Mouse (Mus musculus): ENCODE measurements around the gene Troap. TPM values are rescaled to one million over a fixed set of nuclear protein-coding genes. Genes with fewer than 3 reads are reported as not detected.
"Not testable (repeated sequence)": the region's sequence is repeated elsewhere in the genome, so short reads cannot be mapped to it uniquely, and the experiment has no call there.

Gene Troap
- total RNA-seq, 1 experiment from 2014 or later = not detected

DNA sequence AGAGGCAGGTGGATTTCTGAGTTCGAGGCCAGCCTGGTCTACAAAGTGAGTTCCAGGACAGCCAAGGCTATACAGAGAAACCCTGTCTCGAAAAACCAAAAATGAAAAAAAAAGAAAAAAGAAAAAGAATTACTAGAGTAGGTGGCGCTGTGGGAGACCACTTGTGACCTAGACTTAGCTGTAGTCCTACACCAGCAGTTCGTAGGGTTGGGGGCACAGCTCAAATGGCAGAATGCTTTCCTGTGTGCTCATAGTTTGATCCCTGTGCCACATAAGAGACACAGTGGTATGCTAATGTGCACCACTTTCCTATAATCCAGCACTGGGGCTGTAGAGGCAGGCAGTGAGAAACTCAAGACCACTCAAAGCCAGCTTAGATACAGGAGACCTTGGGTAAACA, 35.1 kb upstream of the Troap start:
- ATAC-seq (replicated peaks; ENCODE audit: insufficient number of reproducible peaks, low FRiP score, low TSS enrichment, poor library complexity, severe bottlenecking) = 0 out of 2 replicates have a peak, but pooled peaks have one; percentile 1

DNA sequence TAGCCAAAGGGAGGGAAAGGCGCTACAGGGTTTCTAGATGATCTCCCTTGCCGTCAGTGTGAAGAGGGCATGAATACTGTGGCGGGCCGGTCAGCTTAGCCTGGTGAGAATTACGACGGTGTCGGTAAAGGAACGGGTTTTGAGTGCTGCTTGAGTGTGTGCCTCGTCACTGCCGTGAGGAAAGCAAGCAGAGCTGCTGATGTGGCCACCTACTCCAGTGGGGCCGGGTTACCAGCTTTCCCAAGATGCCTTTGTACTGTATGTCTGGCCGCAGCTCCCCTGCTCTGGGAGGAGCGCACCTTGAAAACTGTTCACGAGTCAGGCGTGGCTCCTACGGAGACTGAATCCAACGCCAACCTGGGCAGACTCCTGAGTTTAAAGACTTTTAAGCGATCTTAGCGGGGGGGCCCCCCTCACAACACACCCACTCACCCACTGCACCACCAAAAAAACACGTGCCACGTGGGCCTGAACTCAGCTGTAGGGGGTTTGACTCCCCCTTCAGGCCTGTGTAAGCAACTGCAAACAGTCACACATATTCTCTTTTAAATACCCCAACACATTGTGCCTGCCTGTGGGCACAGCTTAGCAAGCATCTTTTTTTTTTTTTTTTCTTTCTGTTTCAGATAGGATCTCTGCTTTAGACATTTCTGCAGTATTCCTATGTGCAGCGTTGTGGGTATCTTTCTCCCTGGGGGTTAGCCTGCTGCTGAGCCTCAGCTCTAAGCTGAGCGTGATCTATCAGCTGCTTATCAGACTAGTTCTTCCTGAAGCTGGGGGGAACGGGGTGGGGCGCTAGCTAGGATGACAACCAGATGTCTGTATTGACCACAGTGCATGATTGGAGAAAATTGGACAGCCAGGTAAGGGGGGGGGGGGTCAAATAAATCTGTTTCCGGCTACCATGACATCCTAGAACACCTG, 34.1 kb upstream of the Troap start:
- ATAC-seq (replicated peaks; ENCODE audit: insufficient number of reproducible peaks, low FRiP score, low TSS enrichment, poor library complexity, severe bottlenecking) = no peak

DNA sequence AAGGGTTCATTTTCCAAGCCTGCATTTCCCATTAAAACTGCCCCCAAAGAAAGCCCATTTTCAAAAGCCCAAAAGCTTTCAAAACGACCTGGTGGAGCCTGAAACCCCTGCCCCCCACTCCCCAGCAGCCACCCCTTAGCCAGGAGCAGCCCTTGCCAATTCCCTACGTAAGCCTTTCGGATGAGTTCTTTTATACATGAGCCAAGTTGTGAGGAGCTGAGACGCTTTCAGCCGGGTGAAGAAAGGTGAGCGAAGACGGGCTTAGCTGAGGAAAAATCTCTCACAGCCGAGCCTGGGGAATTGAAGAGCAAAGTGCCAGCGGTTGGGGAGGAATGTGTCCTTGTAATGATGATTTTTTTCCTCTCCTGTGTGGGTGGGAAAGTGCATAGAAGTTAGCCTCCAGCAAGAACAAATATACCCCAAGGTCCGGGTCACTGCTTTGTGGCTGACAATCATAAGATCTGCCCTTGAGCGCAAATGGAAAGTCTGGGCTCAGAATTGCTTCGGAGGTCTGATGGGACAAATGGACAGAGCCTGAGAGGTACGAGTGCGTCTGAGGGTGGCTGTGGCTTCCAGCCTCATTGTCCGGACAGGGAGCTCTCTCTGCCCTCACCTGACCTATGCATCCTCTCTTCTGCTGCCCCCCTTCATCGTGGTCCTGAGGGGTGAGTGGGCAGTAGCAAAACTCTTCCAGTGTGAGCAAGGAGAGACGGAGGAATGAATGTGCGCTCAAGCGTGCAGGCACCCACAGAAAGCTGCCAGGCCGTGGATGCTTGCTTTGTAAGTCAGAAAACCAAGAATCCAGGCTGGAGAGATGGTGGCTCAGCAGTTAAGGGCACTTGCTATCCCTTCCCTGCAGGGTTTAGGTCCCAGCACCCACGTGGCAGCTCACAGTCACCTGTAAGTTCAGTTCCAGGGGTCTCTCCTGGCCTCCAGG, 33.2 kb upstream of the Troap start:
- no peak for ATAC-seq (replicated peaks; ENCODE audit: insufficient number of reproducible peaks, low FRiP score, low TSS enrichment, poor library complexity, severe bottlenecking)

DNA sequence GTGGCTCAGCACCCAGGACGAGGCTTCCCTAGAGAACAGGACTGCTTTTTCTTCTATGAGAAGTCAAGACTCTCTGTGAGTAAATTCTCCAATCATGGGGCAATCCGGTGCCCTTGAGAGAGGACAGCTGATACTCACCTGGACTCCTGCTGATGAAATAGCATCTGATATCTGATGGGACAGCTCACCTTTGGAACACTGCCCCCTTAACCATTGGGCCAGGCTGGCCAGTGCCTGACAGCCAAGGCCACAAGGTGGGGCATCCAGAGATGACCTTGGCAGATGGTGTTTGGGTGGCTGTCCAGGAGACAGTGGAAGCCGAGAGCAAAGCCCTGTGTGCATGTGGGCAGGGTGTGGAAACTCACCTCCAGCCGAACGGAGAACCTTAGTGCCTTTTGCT, 32.0 kb upstream of the Troap start:
- no peak for ATAC-seq (replicated peaks; ENCODE audit: insufficient number of reproducible peaks, low FRiP score, low TSS enrichment, poor library complexity, severe bottlenecking)

DNA sequence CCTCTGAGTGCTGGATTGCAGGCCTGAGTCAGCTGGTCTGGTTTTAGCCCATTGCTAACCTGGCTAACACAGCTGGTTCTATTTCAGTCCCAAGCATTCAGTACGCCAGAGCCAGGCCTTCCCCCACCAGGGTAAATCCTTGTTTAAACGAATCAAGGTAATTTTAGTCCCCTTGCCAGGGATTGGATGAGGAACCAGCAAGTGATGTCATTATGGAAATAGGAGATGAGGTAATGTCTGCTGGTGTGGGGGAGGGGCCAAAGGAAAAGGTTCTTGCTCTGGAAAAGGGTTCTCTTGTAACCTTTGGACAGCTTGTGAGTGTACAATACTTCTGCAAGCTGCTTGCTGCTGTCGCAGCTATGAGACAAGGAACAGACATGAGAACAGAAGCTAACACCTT, 29.5 kb upstream of the Troap start:
- ATAC-seq (replicated peaks; ENCODE audit: insufficient number of reproducible peaks, low FRiP score, low TSS enrichment, poor library complexity, severe bottlenecking) = no peak

DNA sequence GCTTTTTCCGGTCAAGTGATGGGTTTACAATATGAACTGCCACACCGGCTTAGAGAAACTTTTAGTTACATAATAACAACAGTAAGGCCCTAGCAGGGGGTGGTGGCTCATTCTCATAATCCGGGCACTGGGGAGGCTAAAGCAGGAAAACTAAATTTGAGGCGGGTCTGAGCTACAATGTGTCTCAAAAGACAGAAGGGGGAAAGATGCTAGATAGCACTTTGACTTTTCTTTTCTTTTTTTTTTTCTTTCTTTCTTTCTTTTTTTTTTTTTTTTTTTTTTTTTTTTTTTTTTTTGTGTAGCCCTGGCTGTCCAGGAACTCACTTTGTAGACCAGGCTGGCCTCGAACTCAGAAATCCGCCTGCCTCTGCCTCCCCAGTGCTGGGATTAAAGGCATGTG, 28.6 kb upstream of the Troap start:
- ATAC-seq (replicated peaks; ENCODE audit: insufficient number of reproducible peaks, low FRiP score, low TSS enrichment, poor library complexity, severe bottlenecking) = not testable (repeated sequence)

DNA sequence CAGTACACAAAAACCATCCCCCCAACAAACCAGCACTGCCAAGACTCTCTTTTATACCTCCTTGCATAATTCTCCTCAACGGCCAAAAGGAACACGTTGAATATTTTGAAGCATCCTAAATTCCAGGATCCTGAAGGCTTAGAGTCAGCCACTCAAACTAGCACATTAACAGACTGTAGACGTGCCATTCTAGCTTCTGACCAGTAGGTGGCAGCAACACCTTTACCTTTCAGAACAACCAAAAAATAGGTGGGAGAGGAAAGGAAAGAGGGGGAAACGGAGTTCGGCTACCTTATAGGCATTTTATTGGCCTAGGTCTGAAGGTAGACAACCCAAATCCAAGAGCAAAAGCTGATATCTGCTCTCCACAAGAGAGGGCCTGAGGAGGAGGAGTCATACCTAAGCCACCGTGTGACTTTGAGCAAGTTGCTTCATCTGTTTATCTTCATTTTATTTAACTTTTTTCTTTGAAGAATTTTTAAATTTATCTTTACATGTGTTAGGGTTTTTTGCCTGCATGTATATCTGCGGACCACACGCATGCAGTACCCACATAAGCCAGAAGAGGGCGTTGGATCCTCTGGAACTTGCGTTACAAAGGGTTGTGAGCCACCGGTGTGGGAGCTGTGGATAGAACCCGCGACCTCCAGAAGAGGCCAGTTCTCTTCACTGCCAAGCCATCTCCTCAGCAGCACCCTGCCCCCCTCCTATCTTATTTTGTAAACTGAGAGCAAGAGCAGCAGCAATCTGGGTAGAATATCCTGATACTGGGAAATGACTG, 24.7 kb upstream of the Troap start:
- ATAC-seq (replicated peaks; ENCODE audit: insufficient number of reproducible peaks, low FRiP score, low TSS enrichment, poor library complexity, severe bottlenecking) = peak; percentile 61; the same call in 1 of the 2 replicates

DNA sequence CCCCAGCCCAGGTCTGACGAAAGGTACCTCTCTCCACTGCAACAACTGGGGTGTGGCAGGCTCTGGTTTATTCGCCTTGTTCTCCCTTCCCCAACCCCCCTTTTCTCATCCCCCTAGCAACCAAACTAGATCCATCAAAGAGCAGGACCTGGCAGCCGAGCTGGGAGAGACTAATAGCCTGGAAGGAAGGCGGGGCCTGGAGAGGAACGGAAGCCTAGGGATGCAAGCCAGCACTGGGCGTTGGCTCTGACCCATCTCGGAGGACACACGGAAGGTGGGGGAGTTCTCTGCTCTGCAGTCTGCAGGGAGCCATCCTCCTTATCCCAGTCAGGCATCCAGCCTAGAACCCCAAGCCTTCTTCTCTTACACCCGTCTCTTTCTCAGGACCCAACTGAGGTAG, 21.0 kb upstream of the Troap start:
- no peak for ATAC-seq (replicated peaks; ENCODE audit: insufficient number of reproducible peaks, low FRiP score, low TSS enrichment, poor library complexity, severe bottlenecking)

DNA sequence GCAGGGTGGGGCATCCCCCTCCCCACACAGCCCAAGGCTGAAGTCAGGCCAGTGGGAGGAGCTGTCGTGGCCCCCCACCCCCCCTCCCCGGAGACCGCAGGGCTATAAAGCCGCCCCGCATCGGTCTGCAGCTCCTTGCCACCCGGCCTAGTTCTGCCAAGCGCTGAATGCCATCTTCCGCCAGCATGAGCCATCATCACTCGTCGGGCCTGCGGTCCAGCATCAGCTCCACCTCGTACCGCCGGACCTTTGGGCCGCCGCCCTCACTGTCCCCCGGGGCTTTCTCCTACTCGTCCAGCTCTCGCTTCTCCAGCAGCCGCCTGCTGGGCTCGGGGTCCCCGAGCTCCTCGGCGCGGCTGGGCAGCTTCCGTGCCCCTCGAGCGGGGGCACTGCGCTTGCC, 19.3 kb upstream of the Troap start, which contains the start of gene Prph:
Prph (plus strand) TSS at position 135 of the 400 bp plus-strand sequence.
- ATAC-seq (replicated peaks; ENCODE audit: insufficient number of reproducible peaks, low FRiP score, low TSS enrichment, poor library complexity, severe bottlenecking) = no peak

DNA sequence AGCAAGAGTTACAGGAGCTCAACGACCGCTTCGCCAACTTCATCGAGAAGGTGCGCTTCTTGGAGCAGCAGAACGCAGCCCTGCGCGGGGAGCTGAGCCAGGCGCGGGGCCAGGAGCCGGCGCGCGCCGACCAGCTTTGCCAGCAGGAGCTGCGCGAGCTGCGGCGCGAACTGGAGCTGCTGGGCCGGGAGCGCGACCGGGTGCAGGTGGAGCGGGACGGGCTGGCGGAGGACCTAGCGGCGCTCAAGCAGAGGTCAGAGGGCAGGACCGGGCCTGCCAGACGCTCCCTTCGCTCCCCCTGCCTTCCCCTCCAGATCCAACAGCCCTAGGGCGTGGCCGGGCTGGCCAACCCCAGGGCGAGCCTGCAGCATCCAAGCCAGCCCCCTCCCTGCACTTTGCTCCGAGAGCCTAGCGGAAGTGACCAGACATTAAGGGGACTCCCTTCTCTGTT, 18.8 kb upstream of the Troap start:
- peak; percentile 18; the same call in 1 of the 2 replicates for ATAC-seq (replicated peaks; ENCODE audit: insufficient number of reproducible peaks, low FRiP score, low TSS enrichment, poor library complexity, severe bottlenecking)

DNA sequence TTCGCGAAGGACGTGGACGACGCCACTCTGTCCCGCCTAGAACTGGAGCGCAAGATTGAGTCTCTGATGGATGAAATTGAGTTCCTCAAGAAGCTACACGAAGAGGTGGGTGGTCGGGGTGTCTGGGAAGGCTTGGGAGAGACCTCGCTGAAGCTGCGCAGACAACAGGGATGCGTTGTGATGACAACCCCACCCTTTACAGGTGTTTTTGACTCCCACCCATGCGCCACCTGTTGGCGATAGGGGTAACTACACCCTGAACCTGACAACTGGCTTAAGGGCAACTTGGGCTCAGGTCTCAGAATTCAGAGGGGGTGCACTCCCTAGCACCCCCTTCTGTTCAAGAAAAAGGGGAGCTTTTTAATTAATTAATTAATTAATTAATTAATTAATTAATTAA, 18.0 kb upstream of the Troap start:
- no peak for ATAC-seq (replicated peaks; ENCODE audit: insufficient number of reproducible peaks, low FRiP score, low TSS enrichment, poor library complexity, severe bottlenecking)

DNA sequence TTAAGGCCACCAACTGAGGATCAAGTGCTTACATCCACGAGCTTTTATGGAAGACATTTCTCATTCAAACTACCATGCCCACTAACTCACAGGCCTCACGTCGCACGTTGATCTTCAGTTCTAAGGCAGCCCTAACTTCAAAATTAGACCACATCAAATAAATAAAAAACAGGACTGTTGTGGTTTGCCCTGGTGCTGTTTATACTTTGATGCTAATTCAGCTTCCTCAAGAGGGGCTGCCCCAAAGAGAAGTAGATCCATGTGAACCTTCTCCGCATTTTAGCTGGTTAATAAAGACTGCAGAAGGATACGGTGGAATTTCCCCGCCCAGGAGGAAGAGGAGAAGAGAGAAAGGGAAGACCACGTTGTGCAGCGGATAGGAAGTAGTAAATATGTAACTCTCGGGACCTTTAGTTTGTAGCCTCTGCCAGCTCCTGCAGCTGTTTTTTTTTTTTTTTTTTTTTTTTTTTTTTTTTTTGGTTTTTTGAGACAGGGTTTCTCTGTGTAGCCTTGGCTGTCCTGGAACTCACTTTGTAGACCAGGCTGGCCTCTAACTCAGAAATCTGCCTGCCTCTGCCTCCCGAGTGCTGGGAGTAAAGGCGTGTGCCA, 8.7 kb upstream of the Troap start:
- ATAC-seq (replicated peaks; ENCODE audit: insufficient number of reproducible peaks, low FRiP score, low TSS enrichment, poor library complexity, severe bottlenecking) = no peak

DNA sequence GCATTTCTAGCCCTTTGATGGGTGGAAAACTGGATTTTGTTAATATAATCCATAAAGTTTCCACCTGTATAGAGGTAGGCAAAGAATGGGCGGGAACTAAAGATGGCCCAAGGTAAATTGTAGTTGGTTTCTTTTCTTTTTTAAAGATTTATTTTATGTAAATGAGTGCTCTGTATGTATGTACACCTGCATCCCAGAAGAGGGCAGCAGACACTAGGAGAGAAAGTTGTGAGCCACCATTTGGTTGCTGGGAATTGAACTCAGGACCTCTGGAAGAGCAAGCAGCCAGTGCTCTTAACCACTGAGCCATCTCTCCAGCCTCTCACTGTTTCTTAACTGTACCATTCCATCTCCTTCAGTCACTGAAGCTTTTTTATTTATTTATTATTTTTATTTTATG, 2.4 kb upstream of the Troap start:
- ATAC-seq (replicated peaks; ENCODE audit: insufficient number of reproducible peaks, low FRiP score, low TSS enrichment, poor library complexity, severe bottlenecking) = no peak

DNA sequence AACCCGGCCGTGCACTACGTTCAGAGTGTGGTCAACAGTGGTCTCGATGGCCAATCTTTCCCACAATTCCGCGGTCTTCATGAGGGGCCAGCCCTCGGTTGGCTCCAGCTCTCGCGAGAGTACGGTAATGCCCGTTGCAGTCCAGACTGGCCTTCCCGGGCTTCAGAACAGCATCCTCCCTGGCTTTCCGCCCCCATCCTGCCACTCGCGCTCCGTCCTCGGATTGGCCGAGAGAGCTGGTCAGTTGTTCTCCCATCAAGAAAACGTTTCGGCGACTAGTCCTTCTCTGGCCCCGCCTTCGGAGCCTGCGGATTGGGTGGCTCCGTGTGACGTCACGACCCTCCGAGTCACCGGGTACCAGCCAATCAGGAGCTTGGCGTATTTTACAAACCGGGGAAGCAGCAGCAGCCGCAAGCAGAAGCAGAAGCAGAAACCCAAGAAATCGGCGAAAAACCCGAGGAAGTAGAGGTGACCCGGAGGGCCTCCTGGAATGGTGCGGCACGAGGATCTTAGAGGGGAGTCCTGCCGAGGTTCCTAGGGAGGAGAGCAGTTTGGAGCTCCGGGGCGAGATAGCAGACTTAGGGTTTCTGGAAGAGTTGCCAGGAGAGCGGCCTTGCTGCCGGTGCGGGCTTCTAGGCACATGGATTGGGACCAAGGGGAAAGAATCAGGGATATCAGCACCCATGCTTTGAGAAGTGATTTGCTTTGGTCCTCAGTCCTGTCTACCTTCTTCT, 392 bp downstream of the Troap start:
- peak; percentile 98 for ATAC-seq (replicated peaks; ENCODE audit: insufficient number of reproducible peaks, low FRiP score, low TSS enrichment, poor library complexity, severe bottlenecking)

DNA sequence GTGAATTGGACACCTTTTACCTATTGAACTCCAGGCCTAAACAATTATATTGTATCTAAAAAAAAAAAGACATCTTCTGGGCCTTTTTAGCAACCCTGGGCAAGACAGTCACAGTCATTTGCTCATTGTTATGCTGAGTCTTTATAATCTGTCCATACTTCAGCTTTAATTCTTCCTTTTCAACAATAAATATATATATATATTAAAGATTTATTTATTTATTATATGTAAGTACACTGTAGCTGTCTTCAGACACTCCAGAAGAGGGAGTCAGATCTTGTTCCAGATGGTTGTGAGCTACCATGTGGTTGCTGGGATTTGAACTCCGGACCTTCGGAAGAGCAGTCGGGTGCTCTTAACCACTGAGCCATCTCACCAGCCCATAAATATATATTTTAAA, 1.6 kb downstream of the Troap start:
- ATAC-seq (replicated peaks; ENCODE audit: insufficient number of reproducible peaks, low FRiP score, low TSS enrichment, poor library complexity, severe bottlenecking) = not testable (repeated sequence)

DNA sequence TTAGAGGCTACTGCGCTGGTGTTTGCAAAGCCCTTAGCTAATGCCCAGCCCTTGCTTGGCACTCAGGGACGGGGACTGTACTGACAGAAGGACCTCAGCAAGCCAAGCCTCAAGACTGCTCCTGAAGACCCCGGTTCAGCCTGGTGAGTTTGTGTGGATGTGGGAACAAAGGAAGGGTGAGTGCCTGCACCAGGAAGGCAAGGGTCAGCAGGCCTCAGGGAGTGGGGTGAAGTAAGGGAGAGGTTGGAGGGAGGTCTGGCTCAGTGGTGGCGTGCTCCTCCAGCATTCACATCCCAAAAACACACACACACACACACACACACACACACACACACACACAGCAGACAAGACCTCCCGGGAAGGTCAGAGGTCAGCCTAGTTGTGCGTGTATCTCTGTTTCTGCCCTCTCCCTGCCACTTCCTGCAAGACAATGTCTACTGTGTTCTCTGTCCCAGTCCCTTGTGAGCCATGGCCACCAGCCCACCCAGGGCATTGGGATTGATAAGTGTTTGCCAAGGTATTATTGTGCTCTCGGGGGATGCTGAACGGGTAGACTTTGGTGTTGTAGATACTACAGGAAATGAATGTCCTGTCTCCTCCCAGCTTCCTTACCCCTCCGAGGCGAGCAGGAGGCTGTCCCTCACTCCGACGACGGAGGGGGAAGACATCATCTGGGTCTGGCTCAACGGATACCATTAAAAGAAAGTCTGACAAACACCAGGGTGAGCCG, 4.0 kb downstream of the Troap start:
- ATAC-seq (replicated peaks; ENCODE audit: insufficient number of reproducible peaks, low FRiP score, low TSS enrichment, poor library complexity, severe bottlenecking) = no peak

DNA sequence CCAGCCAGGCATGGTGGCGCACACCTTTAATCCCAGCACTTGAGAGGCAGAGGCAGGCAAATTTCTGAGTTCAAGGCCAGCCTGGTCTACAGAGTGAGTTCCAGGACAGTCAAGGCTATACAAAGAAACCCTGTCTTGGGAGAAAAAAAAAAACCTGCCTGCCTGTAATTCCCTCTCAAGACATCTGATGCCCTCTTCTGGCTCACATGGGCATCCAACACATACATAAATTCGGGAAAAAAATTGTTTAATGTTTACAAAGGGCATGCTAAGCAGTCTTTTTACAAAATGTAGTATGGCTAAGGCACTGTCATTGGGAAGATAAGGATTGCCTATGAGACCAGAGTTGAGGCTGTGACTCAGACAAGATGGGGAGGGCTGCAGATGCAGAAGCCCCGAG, 5.4 kb downstream of the Troap start:
- ATAC-seq (replicated peaks; ENCODE audit: insufficient number of reproducible peaks, low FRiP score, low TSS enrichment, poor library complexity, severe bottlenecking) = no peak
